Mouse (Mus musculus) spleen, adult 2 months (tissue): Measurements from ENCODE around the gene Ift43. TPM values are rescaled to one million over a fixed set of nuclear protein-coding genes. Genes with fewer than 3 reads are reported as not detected.

Source experiments
- DNase-seq, 2 experiments: peaks; one replicate each; pipeline versions ENCODE4 v3.0.0 to v3.0.0-alpha.2; 2012 to 2021; ENCODE audit warnings: low spot score in 2 of 2, low read depth in 1 of 2
- H3K27ac ChIP-seq: fragments of 200-500 bp; 2 replicates; pipeline ENCODE4 v1.5.1; 2012; ENCODE audit warnings: low read length, inconsistent platforms; ENCODE audit not compliant: insufficient read depth
- H3K27me3 ChIP-seq: fragments of 200-500 bp; 2 replicates; pipeline ENCODE4 v1.6.1; 2012; ENCODE audit warnings: mild to moderate bottlenecking, moderate library complexity, low read length, inconsistent platforms; ENCODE audit not compliant: control insufficient read depth, insufficient read depth
- H3K36me3 ChIP-seq: fragments of 200-500 bp; 2 replicates; pipeline ENCODE4 v1.6.1; 2012; ENCODE audit warnings: mild to moderate bottlenecking, low read length, inconsistent platforms; ENCODE audit not compliant: control insufficient read depth, insufficient read depth
- H3K4me1 ChIP-seq: fragments of 200-500 bp; 2 replicates; pipeline ENCODE4 v1.6.1; 2011; ENCODE audit warnings: inconsistent platforms; ENCODE audit not compliant: control insufficient read depth, insufficient read depth, insufficient read length
- H3K4me3 ChIP-seq: fragments of 200-500 bp; 2 replicates; pipeline ENCODE4 v1.5.1; 2011; ENCODE audit warnings: mild to moderate bottlenecking, inconsistent platforms; ENCODE audit not compliant: insufficient read depth, insufficient read length; ENCODE audit errors: extremely low read depth
- CTCF ChIP-seq: fragments of 200-500 bp; IDR thresholded peaks from 2 replicates; pipeline ENCODE4 v1.5.1; 2011; ENCODE audit warnings: mild to moderate bottlenecking, inconsistent platforms; ENCODE audit not compliant: insufficient read depth, insufficient read length, insufficient replicate concordance; ENCODE audit errors: extremely low read depth
- POLR2A ChIP-seq: fragments of 200-500 bp; IDR thresholded peaks from 2 replicates; pipeline ENCODE4 v1.6.1; 2011; ENCODE audit warnings: low read depth, low read length, inconsistent platforms
- WGBS: fragments of 180-500 bp; shearing (Covaris S2); methylation state at CpG from one replicate; pipeline ENCODE4 v1.1.7; 2018; 5-methylcytosine and 5-hydroxymethylcytosine counted together
- polyA plus RNA-seq: library from polyadenylated mRNA; depleted of rRNA; stranded (reverse); fragments of >200 nt; gene quantifications from 2 replicates; pipeline ENCODE4 v1.2.3, GENCODE M21; 2012

The Ift43 gene
- polyA plus RNA-seq, 1 experiment: 2.6 TPM

DNA sequence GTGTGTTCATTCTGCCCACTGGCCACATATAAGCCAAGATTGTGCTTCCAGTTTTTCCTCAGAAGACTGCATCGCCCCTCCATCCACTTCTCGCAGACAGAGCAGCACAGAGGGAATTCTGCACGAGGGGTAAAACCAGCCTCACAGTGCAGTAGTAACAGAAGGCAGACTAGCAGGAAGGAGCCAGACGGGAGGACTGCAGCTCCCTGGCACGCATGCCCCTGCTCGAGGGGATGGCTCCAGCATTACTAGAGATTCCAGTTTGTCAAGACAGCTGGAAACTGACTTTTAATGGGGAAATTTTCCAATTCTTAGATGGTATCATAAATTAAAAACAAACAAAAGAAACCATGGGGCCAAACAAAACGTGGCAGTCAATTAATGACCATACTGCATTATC is 25.3 kb downstream of the Ift43 start:
- Histone ChIP-seq H3K27me3 (no peaks in the 10 kb centered on the region), H3K4me1 (peaks cover 7% of the 10 kb centered on the region; the same call in 1 of the 2 replicates), H3K36me3 (no peaks in the 10 kb centered on the region), H3K4me3 (no peak overlapping the region), H3K27ac (no peak overlapping the region)
- TF ChIP-seq CTCF (no peak), POLR2A (no peak)
- WGBS: 89% methylated on average over 7 of the region's 7 CpGs
- DNase-seq: no peak

DNA sequence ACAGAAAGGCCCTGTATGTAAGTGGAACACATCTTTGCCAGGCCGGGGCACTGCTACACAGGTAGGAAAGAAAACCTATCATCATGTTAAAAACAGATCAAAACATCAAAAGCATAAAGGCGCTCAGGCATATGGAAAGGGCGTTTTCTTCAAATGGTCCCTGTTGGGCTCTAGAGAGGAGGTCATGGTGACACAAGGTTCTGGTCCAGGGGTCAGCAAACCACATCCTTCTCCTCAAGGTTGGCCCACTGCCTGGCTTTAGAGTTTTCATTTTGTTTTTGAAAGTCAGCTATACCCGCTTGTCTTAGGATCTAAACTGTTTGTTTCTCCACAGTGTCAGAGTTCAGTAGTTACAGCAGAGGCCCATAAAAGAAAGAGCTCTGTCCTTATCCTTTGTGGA is 27.2 kb downstream of the Ift43 start:
- Histone ChIP-seq H3K36me3 (no peaks in the 10 kb centered on the region), H3K27ac (no peak overlapping the region), H3K4me3 (no peak overlapping the region), H3K27me3 (no peaks in the 10 kb centered on the region), H3K4me1 (peaks cover 7% of the 10 kb centered on the region; the same call in 1 of the 2 replicates)
- TF ChIP-seq POLR2A (no peak), CTCF (no peak)
- WGBS: 36% methylated on average over 4 of the region's 4 CpGs
- DNase-seq: peak; percentile 26 to 36

DNA sequence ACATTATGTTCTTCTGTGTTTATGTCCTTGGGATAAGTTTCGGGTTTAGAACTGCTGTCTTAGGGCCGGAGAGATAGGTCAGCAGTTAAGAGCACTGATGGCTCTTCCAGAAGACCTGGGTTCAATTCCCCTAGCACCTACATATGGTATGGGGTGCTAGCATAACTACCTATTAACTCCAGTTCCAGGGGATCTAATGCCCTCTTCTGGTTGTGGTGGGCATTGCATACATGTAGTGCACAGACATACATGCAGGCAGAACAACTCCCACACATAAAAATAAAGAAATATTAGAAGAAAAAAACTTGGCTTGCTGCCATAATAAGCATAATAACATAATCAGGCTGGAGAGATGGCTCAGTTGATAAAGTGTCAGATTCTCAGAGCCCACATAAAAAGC is 28.3 kb downstream of the Ift43 start:
- no peak overlapping the region for H3K27ac ChIP-seq
- H3K4me1 ChIP-seq: peaks cover 7% of the 10 kb centered on the region; the same call in 1 of the 2 replicates
- no peak for TF ChIP-seq CTCF
- no peak for TF ChIP-seq POLR2A
- no peaks in the 10 kb centered on the region for H3K36me3 ChIP-seq
- H3K4me3 ChIP-seq: no peak overlapping the region
- DNase-seq: peak in 1 of 2 experiments; percentile 14
- 87% methylated on average over 2 of the region's 2 CpGs for WGBS
- no peaks in the 10 kb centered on the region for H3K27me3 ChIP-seq

DNA sequence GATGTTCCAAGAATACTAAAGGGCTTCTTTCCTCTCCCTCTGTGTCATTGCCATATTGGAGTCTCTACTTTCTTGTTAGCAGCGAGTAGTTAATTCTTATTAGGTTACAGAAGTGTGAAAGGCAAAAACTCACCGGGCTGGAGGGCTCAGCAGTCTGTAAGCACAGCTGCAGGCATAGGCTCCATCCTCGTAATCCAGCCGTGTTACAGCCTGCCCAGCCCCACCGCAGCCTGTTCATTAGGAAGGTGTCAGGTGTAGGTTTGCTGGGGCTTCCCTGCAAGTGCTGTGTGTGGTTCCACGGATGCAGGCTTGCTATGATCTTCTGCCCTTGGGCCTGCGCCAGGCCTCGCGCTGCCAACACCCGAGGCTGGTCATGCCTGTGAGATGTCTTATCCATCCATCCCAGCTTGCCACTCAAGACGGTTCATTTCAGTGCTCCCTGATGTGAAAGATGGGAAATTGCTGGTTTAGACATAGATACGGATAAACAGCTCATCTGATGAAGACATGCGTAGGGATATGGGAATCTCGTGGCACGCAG is 34.0 kb downstream of the Ift43 start:
- H3K27ac ChIP-seq: no peak overlapping the region
- WGBS: 90% methylated on average over 15 of the region's 15 CpGs
- no peak for DNase-seq
- H3K4me3 ChIP-seq: no peak overlapping the region
- no peak for TF ChIP-seq CTCF
- no peak for TF ChIP-seq POLR2A
- H3K36me3 ChIP-seq: no peaks in the 10 kb centered on the region
- 0 out of 2 replicates have a peak, but pooled peaks cover 2% of the 10 kb centered on the region for H3K27me3 ChIP-seq
- no peaks in the 10 kb centered on the region for H3K4me1 ChIP-seq

DNA sequence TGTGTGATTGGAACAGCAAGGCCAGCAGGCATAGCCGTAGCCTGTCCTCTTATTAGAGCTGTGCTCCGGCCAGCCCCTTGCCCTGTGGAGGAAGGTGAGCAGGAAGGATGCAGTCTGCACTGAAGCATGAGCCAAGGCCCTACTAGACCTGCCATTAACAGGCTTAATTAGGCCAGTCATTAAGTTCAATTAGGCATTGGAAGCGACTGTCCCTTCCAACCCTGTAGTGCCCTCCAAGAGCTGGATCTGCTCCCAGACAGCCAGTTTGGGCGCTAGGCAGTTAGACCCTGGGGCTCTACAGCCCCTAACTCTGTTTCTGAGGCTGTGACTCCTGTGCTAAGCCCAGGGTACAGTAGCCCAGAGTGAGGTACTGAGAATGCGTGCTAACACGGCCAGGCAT is 41.7 kb downstream of the Ift43 start:
- 86% methylated on average over 6 of the region's 6 CpGs for WGBS
- Histone ChIP-seq H3K36me3 (no peaks in the 10 kb centered on the region), H3K4me1 (no peaks in the 10 kb centered on the region), H3K27ac (no peak overlapping the region), H3K4me3 (no peak overlapping the region), H3K27me3 (no peaks in the 10 kb centered on the region)
- no peak for DNase-seq
- no peak for TF ChIP-seq POLR2A
- no peak for TF ChIP-seq CTCF

DNA sequence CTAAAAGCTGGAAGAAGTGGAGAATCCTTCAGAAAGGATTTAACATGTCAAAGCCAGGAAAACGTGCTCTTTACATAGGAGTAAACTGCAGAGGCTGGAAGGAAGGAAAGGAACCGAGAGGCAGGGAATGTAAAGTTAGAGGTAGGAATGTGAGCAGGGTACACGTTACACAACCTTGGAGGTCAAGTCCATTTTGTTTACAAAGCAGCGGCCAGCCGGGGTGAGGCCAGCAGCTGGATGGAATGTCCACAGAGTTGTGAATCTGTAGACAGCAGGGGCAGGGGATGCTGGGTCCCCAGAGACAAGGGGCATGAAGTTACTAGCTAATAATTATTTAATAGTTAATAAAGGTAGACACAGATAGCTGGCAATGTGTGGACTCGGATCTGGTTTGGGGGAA is 45.8 kb downstream of the Ift43 start:
- H3K27ac ChIP-seq: no peak overlapping the region
- 81% methylated on average over 6 of the region's 6 CpGs for WGBS
- no peak overlapping the region for H3K4me3 ChIP-seq
- H3K36me3 ChIP-seq: no peaks in the 10 kb centered on the region
- TF ChIP-seq POLR2A (no peak), CTCF (no peak)
- DNase-seq: no peak
- no peaks in the 10 kb centered on the region for H3K4me1 ChIP-seq
- no peaks in the 10 kb centered on the region for H3K27me3 ChIP-seq

DNA sequence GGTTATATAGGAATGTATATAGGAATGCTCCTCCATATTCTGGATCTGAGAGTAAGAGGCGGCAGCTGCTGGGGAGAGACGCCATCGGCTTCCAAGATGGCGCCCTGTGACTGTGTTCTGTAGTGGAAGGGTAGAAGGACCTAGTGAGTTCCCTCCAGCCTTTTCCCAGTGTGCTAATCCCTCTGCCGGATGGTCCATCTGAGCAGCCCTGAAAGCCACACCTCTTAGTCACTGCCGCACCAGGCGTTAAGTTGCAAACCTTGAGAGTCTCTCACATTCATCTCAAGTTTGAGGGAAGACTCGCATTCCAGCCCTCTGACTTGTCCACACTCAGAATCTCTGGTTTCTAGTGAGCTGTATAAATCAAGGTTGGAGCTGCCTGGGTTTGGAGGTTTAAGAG is 46.7 kb downstream of the Ift43 start:
- WGBS: 89% methylated on average over 8 of the region's 8 CpGs
- TF ChIP-seq CTCF (no peak), POLR2A (no peak)
- Histone ChIP-seq H3K27ac (no peak overlapping the region), H3K4me1 (no peaks in the 10 kb centered on the region), H3K4me3 (no peak overlapping the region), H3K36me3 (no peaks in the 10 kb centered on the region), H3K27me3 (no peaks in the 10 kb centered on the region)
- no peak for DNase-seq
